Mouse (Mus musculus) cerebellum, postnatal 25 days (tissue): ENCODE results near the gene Gabra1.

Source experiments
- DNase-seq, 2 experiments: peaks; one replicate each; pipeline ENCODE4 v3.0.0; 2021; ENCODE audit warnings: mixed read lengths in 2 of 2

Gene Gabra1

DNA sequence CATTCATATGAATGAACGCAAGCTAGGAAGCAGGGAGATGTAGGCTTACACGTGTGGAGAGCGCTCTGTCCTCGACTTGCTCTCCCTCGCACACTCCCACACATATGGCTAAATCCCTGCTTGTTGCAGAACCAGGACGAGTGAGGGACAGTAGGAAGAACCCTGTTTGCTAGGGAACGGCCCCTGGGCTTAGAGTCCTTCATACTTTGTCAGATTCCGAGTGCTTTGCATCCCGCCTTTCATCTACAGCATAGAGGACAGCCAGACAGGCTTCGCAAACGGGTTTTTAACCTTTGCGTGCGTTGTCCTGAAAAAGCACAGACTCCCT, at the start of gene Gabra1:
Gene Gabra1 (minus strand): TSS at position 106 of the 328 bp plus-strand sequence.
- DNase-seq = peak; percentile 68 to 69

DNA sequence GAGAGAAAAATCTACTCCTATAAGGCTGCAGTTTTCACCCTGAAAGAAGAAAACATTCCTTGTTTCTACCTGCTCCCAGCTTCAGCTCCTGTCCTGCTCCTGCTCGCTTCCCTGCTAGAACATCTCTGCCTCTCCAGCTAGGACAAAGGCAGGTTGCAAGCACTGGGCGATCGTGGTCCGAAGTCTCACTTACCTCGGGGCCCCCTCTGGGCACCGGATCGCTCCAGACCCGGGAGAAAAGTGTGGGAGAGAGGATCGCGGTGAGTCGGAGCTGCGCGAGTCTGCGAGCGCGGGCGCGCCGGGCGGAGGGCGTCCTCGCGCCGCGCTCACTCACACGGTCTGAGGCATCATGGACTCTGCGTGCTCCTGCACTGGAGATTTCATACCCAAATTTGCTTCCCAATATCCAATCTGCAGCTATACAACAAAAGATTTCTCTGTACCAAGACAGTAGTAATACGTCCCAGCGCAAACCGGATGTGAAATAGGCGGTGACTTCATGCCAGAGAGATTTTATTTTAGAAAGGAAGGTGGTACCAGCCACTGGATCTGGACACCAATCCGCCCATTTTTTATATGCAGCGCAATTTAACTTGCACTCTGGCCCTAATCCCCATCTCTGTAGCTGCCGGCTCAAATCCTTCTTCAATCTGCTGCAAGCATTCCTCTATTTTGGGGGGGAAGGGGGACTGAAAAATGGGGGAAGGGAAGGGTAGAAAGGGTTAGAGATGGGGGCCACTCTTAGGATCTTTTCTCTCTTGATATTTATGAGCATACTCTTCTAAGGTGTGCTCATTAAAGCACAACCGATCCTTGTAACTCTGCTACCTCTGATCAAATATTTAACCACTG, 531 bp downstream of the Gabra1 start:
- DNase-seq = peak; percentile 82 to 84

DNA sequence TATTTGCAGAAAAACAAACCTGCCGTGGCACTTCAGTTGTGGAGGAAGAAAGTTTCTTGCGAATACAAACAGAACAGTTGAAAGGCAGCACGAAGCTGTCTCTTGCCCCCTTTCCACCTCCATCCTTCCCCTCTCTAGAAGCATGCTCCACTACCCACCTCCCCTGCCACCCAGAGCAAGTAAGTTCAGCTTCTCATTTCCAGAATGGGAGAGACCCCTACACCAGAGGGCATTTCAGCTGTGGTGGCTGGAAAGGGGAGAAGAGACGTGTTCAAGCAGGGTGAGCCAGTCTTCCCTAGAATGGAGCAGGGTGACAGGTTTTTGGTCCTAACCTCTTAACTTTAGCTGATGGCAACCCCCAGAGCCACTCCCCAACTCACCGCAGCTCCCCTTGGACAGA, 1.3 kb downstream of the Gabra1 start:
- peak; percentile 46 to 69 for DNase-seq

DNA sequence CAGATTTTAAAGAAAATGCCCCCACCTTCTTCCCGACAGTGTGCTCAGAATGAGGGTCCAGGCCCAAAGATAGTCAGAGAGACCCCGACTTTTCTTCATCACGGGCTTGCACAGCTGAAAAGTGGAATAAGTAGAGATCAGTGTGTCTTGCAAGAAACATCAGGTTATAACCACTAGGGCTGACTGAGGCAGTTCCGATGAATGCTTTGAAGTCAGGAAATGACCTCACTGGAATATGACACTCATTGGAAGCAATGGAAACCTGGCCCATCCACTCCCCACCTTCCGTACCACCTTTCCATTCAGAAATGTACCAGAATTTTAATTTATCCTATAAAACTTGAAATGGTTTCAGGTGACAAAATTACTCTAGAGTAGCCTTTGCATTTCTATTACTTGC, 3.2 kb downstream of the Gabra1 start:
- peak; percentile 21 to 34 for DNase-seq

DNA sequence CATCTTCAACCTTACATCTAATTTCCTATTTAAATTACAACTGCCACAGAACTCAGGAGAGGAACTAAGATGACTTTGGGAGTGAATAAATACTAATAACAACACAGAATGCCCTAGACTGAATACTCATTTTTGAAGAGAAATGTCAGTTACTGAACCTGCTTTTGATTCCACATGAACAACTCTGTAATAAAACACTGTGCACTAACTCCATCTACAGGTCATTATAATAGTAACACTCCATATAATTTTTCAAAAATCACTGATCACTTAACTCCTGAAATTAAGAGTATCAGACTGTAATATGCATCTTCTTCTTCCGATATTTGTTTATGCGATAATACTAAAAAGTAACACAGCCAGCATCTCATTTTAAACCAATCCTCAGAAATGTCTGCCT, 4.4 kb downstream of the Gabra1 start:
- no peak for DNase-seq

DNA sequence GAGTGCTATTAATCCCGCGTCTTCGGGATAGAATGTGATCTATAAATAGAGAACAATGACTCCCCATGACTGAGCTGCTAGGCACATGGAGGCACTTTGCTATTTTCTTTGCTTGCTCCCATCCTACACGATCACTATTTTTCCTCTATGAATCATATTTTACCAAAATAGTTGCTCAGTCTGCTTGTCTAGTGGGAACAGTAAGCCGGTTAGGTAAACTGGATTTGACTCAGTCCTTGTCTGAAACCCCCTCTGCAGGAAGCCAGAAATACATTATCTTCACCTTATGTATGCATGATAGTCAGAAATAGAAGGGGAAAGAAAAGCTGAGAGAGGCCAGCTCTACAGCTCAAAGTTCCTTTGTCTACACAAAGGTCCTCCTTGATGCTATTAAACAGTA, 31.3 kb downstream of the Gabra1 start:
- no peak for DNase-seq

DNA sequence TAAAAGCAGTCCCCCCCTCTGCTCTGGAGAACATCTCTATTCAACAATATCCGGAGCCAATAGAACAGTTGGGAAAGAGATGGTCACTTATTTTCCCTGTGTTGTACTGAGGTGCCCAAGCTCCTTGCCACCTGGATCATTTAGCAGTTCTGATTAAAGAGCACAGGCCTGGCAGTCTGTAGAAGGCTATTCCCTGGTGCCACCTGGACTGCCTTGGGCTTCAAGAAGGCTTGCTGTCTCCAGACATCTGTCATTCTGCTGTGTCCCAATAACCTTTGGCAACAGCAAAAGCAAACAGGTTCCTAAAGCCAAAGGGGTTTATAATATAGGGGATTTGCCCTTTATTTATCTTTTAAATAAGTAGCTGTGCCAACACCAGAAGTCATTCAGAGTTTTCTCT, 65.8 kb downstream of the Gabra1 start:
- DNase-seq = peak; percentile 66 to 81

DNA sequence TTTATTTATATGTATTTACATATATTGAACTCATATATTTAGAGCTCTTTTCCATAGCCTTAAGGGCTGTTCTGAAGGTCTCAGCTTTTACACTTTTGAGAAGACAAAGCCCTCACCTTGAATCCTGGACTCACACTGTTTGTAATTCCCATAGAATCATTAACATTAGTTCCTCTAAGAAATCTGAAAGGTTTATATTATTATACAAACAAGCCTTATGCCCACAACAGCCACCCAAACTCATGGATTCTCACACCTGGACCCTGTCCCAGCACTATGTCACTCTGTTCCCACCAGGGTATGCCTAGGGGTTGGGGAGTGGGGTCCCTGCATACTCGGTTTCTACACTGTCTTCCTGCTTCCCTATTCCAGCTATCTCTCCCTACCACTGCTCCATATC, 72.7 kb downstream of the Gabra1 start:
- no peak for DNase-seq

DNA sequence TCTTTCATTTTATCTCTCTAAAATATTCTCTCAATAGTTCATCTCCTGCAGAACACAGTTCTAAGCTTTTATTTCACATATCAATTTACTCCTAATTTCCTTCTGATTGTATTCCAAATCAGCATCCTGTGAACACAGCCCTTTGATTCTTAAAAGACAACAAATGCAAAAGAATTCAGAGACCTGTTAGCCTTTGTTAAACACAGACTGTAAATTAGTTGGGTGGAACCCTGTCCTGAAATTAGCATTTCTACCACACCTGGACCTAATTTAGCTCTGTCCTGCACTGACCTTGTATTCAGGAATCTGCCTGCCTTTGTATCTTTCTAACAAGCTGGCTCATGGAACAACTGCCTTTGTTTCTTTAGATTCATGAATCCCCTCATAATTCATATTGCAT, 73.1 kb downstream of the Gabra1 start:
- no peak for DNase-seq

DNA sequence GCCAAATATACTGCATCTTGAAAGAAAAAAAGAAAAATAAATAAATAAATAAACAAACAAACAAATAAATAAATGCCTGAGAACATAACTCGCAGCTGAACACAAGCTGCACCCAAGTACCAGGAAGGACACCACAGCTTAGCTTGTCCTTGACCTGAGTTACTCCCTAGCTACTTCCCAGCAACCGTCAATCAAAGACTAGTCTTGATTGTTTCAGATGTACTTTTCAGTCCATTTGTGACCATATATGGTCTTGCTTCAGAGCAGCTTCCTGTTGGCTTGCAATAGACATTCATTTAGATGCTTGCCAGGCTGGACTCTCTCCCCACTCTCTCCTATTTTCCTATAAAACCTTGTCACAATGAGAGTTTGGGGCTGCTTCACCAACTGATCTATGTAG, 87.2 kb downstream of the Gabra1 start:
- no peak for DNase-seq
